Mouse (Mus musculus) midbrain, embryonic 11.5 days (tissue): ENCODE data around the gene Bloc1s3. TPM values are rescaled to one million over a fixed set of nuclear protein-coding genes. Genes with fewer than 3 reads are reported as not detected.
"Not testable (repeated sequence)": the region's sequence is repeated elsewhere in the genome, so short reads cannot be mapped to it uniquely, and the experiment has no call there.

ENCODE experiments used
- ATAC-seq: fragments of 200-750 bp; cut with Nextera tagmentation; 2 replicates; pipeline ENCODE4 v1.8.0; 2017; ENCODE audit warnings: moderate TSS enrichment, moderate library complexity; ENCODE audit not compliant: low FRiP score
- DNase-seq: peaks from one replicate; pipeline ENCODE4 v3.0.0; 2015; ENCODE audit warnings: low spot score; ENCODE audit errors: missing footprints
- H3K27ac ChIP-seq: fragments of 300-500 bp; sonication (generic); 2 replicates; pipeline ENCODE4 v1.5.1; 2014; ENCODE audit warnings: low read depth, low read length
- H3K27me3 ChIP-seq: fragments of 300-500 bp; sonication (generic); 2 replicates; pipeline ENCODE4 v1.6.1; 2014; ENCODE audit warnings: mild to moderate bottlenecking, low read length, moderate library complexity, mixed read lengths; ENCODE audit not compliant: control insufficient read depth, insufficient read depth
- H3K36me3 ChIP-seq: fragments of 300-500 bp; sonication (generic); 2 replicates; pipeline ENCODE4 v1.6.1; 2014; ENCODE audit warnings: mild to moderate bottlenecking, low read length, moderate library complexity, mixed read lengths; ENCODE audit not compliant: control insufficient read depth, insufficient read depth
- H3K4me1 ChIP-seq: fragments of 300-500 bp; sonication (generic); 2 replicates; pipeline ENCODE4 v1.6.1; 2014; ENCODE audit warnings: low read length; ENCODE audit not compliant: control insufficient read depth, insufficient read depth
- H3K4me2 ChIP-seq: fragments of 300-500 bp; sonication (generic); 2 replicates; pipeline ENCODE4 v1.6.1; 2014; ENCODE audit warnings: mild to moderate bottlenecking, moderate library complexity
- H3K4me3 ChIP-seq: fragments of 300-500 bp; sonication (generic); 2 replicates; pipeline ENCODE4 v1.5.1; 2014; ENCODE audit warnings: low read depth, low read length
- H3K9ac ChIP-seq: fragments of 300-500 bp; sonication (generic); 2 replicates; pipeline ENCODE4 v1.6.1; 2014; ENCODE audit warnings: low read length
- H3K9me3 ChIP-seq: fragments of 300-500 bp; sonication (generic); 2 replicates; pipeline ENCODE4 v1.6.1; 2016; ENCODE audit warnings: low read length; ENCODE audit not compliant: control insufficient read depth
- WGBS: fragments of 180-500 bp; shearing (Covaris S2); extraction: QIAGEN DNeasy Blood & Tissue Kit; methylation state at CpG from one replicate; pipeline ENCODE4 v1.1.7; 2014; 5-methylcytosine and 5-hydroxymethylcytosine counted together
- polyA plus RNA-seq: library from polyadenylated mRNA; unstranded; fragments of >200 nt; fragmentation: Nextera tagmentation; extraction: Ambion mirVana; gene quantifications from 2 replicates; pipeline ENCODE4 v1.2.1, GENCODE M21; 2014

Gene Bloc1s3
- polyA plus RNA-seq, 1 experiment from 2014 or later, result 2.6 TPM

DNA sequence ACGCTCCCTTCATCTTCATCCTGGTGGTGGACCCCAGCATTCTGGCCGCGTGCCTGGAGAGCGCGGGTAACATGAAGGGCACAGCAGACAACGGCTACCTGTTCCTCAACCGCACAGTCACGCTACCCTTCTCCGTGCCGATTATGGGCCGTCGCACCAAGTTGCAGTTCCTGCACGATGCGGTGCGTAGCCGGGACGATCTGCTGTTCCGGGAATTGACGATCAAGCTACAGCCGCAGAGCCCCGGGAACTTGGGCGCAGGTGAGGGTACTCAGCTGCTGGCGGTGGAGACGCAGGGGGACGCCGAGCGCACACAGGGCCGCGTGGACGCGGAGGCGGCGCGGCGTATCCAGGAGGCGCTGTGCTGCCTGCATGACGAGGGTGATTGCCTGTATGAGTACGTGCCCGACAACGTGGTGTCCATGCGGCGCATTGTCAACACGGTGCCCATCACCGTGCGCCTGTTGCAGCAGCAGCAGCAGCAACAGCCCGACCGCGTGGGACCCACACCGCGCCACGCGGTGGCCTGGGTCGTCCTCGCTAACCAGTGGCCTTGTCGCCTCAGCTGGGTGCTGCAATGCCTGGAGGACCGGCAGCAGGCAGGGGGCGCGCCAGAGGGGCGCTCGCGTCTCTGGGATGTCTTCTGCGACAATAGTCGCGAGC lies 15.7 kb upstream of the Bloc1s3 start:
- Histone ChIP-seq H3K36me3 (no peaks in the 10 kb centered on the region), H3K27ac (no peak overlapping the region), H3K4me1 (peaks cover 20% of the 10 kb centered on the region), H3K4me3 (peak overlapping the region; percentile 36), H3K9ac (peak overlapping the region; percentile 59), H3K4me2 (peak overlapping the region; percentile 60), H3K27me3 (peaks cover 65% of the 10 kb centered on the region), H3K9me3 (no peaks in the 10 kb centered on the region)
- ATAC-seq (peak; percentile 71), DNase-seq (peak; percentile 97)
- WGBS, result 2% methylated on average over 63 of the region's 64 CpGs

DNA sequence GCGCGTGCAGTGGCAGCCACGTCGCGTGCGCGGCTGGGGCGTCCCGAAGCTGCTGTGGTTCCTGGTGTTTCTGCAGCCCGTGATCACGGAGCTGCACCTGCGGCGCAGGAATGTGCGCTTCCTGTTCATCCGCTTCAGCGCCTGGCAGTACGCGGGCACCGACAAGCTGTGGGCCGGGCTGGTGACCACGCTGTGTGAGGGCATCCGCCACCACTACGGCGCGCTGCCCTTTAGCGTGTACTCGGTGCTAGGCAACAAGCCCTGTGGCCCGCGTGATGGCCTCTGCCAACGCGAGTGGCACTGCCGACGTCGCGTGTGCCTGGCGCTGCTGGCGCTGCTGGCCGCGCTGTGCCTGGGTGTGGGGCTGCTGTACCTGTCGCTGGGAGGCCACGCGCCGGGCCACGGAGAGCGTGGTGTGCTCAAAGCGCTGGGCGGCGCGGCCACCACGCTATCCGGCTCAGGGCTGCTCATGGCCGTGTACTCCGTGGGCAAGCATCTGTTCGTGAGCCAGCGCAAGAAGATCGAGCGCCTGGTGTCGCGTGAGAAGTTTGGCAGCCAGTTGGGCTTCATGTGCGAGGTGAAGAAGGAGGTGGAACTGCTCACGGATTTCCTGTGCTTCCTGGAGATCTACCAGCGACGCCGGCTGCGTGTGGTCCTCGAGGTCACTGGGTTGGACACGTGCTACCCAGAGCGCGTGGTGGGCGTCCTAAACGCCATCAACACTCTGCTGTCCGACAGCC lies 15.0 kb upstream of the Bloc1s3 start:
- 14% methylated on average over 72 of the region's 72 CpGs for WGBS
- H3K36me3 ChIP-seq, result no peaks in the 10 kb centered on the region

DNA sequence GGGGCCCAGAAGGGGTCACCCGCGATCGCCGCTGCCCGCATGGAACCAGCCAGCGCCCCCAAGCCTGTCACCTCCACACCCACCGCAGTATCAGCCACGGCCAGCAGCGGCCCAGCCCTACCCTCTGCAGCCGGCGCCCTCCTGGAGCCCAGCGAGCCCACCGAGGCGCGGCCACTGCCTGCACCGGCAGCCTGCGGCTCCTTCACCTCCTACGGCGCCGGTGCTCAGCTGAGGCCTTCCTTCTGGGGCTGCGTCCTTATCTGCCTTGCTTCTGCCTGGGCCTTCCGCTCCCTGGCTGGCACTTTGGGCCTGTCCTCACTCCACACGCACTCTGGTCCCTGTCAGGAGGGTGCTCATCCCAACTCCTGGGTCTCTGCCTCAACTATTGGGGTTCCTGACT lies 11.9 kb upstream of the Bloc1s3 start:
- ATAC-seq (no peak), DNase-seq (no peak)
- H3K27me3 ChIP-seq, result peaks cover 69% of the 10 kb centered on the region
- H3K9ac ChIP-seq, result peak overlapping the region; percentile 56
- peak overlapping the region; percentile 17; the same call in 1 of the 2 replicates for H3K4me3 ChIP-seq
- H3K4me1 ChIP-seq, result peaks cover 24% of the 10 kb centered on the region
- H3K27ac ChIP-seq, result no peak overlapping the region
- peak overlapping the region; percentile 57 for H3K4me2 ChIP-seq
- 5% methylated on average over 23 of the region's 23 CpGs for WGBS
- no peaks in the 10 kb centered on the region for H3K36me3 ChIP-seq
- no peaks in the 10 kb centered on the region for H3K9me3 ChIP-seq

More for the DNA sequence above, 15.0 kb upstream of the Bloc1s3 start:
- Histone ChIP-seq H3K27ac (no peak overlapping the region), H3K4me1 (peaks cover 20% of the 10 kb centered on the region), H3K9ac (no peak overlapping the region), H3K4me3 (peak overlapping the region; percentile 36), H3K9me3 (no peaks in the 10 kb centered on the region), H3K27me3 (peaks cover 71% of the 10 kb centered on the region), H3K4me2 (peak overlapping the region; percentile 60)
- no peak for ATAC-seq
- no peak for DNase-seq

DNA sequence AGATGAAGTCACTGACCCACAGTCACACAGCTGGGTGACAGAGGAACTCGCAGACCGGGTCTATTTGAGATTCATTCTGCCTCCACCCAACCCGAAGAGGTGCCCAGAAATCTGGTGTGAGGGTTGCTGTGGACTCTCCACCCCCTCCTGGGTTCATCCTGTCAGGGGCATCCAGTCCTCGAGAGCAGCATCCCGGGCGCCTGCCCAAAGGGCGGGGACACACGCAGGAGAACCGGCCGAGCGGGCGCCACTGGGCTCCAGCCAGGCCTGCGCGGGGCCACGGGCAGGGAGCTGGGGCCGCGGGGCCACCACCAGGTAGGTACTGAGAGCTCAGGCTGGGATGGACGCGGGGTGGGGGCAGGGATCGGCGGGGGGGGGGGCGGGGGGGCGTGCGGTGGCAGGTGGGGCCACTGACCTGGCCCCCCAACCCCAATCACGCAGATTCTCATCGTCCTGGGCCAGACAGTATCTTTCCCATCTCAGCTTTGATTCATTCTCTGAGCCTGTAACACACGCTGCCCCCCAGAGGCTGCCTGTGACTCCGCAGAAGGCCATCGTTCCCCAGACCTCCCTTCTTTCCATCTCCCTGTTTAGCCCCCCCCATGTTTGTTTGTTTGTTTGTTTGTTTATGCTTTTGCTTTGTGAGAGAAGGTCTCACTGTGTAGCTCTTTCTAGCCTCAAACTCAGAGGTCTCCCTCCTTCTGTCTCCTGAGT lies 9.6 kb upstream of the Bloc1s3 start, which contains the start of gene Nkpd1:
Gene Nkpd1, plus strand, starts transcription at position 187 of the 714 bp plus-strand sequence.
- WGBS, result 5% methylated on average over 22 of the region's 29 CpGs
- Histone ChIP-seq H3K9me3 (no peaks in the 10 kb centered on the region), H3K27ac (no peak within 1 kb of the TSS), H3K36me3 (no peaks in the 10 kb centered on the region), H3K4me1 (peaks cover 13% of the 10 kb centered on the region; the same call in 1 of the 2 replicates), H3K9ac (peak within 1 kb of the TSS; percentile 59), H3K27me3 (peaks cover 47% of the 10 kb centered on the region), H3K4me2 (peak within 1 kb of the TSS; percentile 44), H3K4me3 (peak within 1 kb of the TSS; percentile 9; the same call in 1 of the 2 replicates)
- DNase-seq, result no peak
- ATAC-seq, result peak; percentile 25; the same call in 1 of the 2 replicates

DNA sequence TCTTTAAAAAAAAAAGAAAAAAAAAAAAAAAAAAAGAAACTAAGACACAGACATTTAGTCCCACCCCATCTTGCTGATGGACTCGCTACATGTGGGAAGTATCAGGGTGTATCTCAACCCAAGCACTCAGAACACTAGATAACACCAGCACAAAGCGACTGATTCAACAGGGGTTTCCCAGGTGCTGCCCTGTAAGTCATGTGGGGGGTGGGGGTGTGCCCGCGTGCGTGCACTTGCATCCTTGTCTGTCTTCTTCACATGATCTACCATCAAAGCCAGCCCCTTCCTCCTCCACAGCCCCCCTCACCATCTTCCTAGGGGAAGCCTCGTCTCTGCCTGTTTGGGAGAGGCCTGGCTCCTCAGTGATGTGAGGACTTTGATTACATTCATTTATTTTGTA lies 4.2 kb upstream of the Bloc1s3 start:
- WGBS, result 80% methylated on average over 6 of the region's 6 CpGs
- H3K4me2 ChIP-seq, result no peak overlapping the region
- no peaks in the 10 kb centered on the region for H3K9me3 ChIP-seq
- no peak overlapping the region for H3K4me3 ChIP-seq
- no peaks in the 10 kb centered on the region for H3K36me3 ChIP-seq
- H3K4me1 ChIP-seq, result peaks cover 11% of the 10 kb centered on the region
- H3K27ac ChIP-seq, result no peak overlapping the region
- no peaks in the 10 kb centered on the region; the same call in 1 of the 2 replicates for H3K27me3 ChIP-seq
- no peak overlapping the region for H3K9ac ChIP-seq
- no peak for DNase-seq
- no peak for ATAC-seq

DNA sequence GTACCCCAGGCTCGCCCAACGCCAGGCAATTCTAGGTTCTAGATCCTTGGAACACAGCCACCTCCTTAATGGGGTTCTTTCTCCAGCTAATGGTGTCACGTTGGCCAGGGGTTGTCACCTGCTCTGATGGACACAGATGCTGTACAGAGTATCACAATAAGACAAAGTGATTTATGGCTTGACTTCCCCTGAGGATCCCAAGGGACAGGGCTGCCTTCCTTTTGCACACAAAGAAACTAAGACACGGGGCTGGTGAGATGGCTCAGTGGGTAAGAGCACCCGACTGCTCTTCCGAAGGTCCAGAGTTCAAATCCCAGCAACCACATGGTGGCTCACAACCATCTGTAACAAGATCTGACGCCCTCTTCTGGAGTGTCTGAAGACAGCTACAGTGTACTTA lies 3.8 kb upstream of the Bloc1s3 start:
- H3K9ac ChIP-seq, ATAC-seq, H3K36me3 ChIP-seq, H3K4me3 ChIP-seq, H3K4me2 ChIP-seq, H3K27me3 ChIP-seq, H3K27ac ChIP-seq, DNase-seq, H3K9me3 ChIP-seq: not testable (repeated sequence)
- H3K4me1 ChIP-seq, result peaks cover 14% of the 10 kb centered on the region
- WGBS, result 89% methylated on average over 6 of the region's 7 CpGs

DNA sequence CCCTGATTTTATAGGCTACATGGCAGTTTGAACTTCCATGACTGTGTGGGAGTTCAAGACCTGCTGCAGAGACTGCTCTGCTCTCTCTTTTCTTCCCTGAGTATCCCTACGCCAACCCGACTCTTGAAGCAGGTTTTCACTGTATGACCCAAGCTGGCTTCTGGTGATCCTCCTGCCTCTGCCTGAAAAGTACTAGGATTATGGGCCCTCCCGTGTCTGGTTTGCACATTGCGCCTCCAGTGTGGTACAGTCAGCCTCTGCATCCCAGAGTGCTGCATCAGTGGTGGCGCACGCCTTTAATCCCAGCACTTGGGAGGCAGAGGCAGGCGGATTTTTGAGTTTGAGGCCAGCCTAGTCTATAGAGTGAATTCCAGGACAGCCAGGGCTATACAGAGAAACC lies 1.6 kb upstream of the Bloc1s3 start:
- no peak for ATAC-seq
- Histone ChIP-seq H3K4me1 (peaks cover 19% of the 10 kb centered on the region), H3K27ac (no peak overlapping the region), H3K9me3 (no peaks in the 10 kb centered on the region), H3K9ac (no peak overlapping the region), H3K36me3 (no peaks in the 10 kb centered on the region), H3K4me2 (peak overlapping the region; percentile 97; the same call in 1 of the 2 replicates), H3K4me3 (peak overlapping the region; percentile 68; the same call in 1 of the 2 replicates), H3K27me3 (no peaks in the 10 kb centered on the region; the same call in 1 of the 2 replicates)
- DNase-seq, result no peak
- WGBS, result 99% methylated on average over 7 of the region's 7 CpGs

DNA sequence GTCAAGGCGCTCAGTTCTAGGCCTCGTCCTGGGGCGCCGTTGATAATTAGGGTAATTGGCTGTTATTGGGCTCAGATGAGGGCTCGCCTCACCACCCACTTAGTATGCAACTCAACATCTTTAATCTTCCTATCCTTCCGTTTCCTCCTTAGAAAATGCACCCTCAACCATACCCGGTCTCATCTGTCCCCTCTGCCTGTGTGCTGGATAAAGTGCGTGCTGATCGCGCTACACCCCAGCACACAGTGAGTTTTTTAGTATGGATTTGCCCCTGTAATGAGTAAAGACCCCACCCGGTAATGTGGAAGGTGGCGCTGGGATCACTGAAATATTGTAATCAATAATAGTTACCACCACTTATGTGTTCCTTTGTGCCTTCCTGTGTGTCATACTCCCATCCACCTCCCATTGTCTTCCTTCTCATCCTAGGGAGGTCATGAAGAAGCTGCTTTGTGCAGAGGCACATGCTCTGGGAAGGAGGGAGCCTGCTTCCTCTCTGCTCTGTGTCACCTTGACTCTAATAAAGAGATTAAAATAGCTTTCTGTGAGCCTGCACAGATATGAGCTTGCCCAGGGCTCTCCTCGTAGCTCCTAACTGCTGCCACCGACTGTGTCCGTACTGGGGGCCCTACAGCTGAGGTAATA lies 879 bp upstream of the Bloc1s3 start:
- peaks cover 19% of the 10 kb centered on the region for H3K4me1 ChIP-seq
- H3K36me3 ChIP-seq, result no peaks in the 10 kb centered on the region
- no peak overlapping the region; the same call in 1 of the 2 replicates for H3K27ac ChIP-seq
- H3K4me3 ChIP-seq, result peak overlapping the region; percentile 68
- DNase-seq, result peak; percentile 94
- H3K4me2 ChIP-seq, result peak overlapping the region; percentile 97
- H3K27me3 ChIP-seq, result no peaks in the 10 kb centered on the region; the same call in 1 of the 2 replicates
- H3K9me3 ChIP-seq, result no peaks in the 10 kb centered on the region
- 11% methylated on average over 15 of the region's 15 CpGs for WGBS
- H3K9ac ChIP-seq, result peak overlapping the region; percentile 76
- peak; percentile 6 for ATAC-seq
